Mouse (Mus musculus) intestine, embryonic 15.5 days (tissue): ENCODE data around the gene Fhad1. TPM values are rescaled to one million over a fixed set of nuclear protein-coding genes. Genes with fewer than 3 reads are reported as not detected.
"Not testable (repeated sequence)": the region's sequence is repeated elsewhere in the genome, so short reads cannot be mapped to it uniquely, and the experiment has no call there.

ENCODE experiments used
- ATAC-seq: fragments of 200-750 bp; cut with Nextera tagmentation; 2 replicates; pipeline ENCODE4 v1.8.0; 2017; ENCODE audit warnings: moderate TSS enrichment, moderate library complexity
- H3K27ac ChIP-seq: fragments of 300-500 bp; sonication (generic); 2 replicates; pipeline ENCODE4 v1.5.1; 2015; ENCODE audit warnings: mild to moderate bottlenecking, inconsistent platforms
- H3K27me3 ChIP-seq: fragments of 300-500 bp; sonication (generic); replicated peaks from 2 replicates; pipeline ENCODE4 v1.6.1; 2015; ENCODE audit warnings: inconsistent platforms
- H3K36me3 ChIP-seq: fragments of 300-500 bp; sonication (generic); 2 replicates; pipeline ENCODE4 v1.6.1; 2015; ENCODE audit warnings: inconsistent platforms
- H3K4me1 ChIP-seq: fragments of 300-500 bp; sonication (generic); replicated peaks from 2 replicates; pipeline ENCODE4 v1.6.1; 2015; ENCODE audit warnings: inconsistent platforms
- H3K4me2 ChIP-seq: fragments of 300-500 bp; sonication (generic); replicated peaks from 2 replicates; pipeline ENCODE4 v1.6.1; 2015; ENCODE audit warnings: mild to moderate bottlenecking, inconsistent platforms
- H3K4me3 ChIP-seq: fragments of 300-500 bp; sonication (generic); replicated peaks from 2 replicates; pipeline ENCODE4 v1.5.1; 2015; ENCODE audit warnings: inconsistent platforms
- H3K9ac ChIP-seq: fragments of 300-500 bp; sonication (generic); 2 replicates; pipeline ENCODE4 v1.6.1; 2015; ENCODE audit warnings: inconsistent platforms
- H3K9me3 ChIP-seq: fragments of 300-500 bp; sonication (generic); 2 replicates; pipeline ENCODE4 v1.6.1; 2016; ENCODE audit warnings: inconsistent platforms
- WGBS: fragments of 180-500 bp; shearing (Covaris S2); methylation state at CpG from one replicate; pipeline ENCODE4 v1.1.7; 2015; 5-methylcytosine and 5-hydroxymethylcytosine counted together
- polyA plus RNA-seq: library from polyadenylated mRNA; unstranded; fragments of >200 nt; fragmentation: Nextera tagmentation; extraction: Ambion mirVana; gene quantifications from 2 replicates; pipeline ENCODE4 v1.2.1, GENCODE M21; 2015

The Fhad1 gene
- polyA plus RNA-seq, 1 experiment from 2014 or later = 1.4 TPM

DNA sequence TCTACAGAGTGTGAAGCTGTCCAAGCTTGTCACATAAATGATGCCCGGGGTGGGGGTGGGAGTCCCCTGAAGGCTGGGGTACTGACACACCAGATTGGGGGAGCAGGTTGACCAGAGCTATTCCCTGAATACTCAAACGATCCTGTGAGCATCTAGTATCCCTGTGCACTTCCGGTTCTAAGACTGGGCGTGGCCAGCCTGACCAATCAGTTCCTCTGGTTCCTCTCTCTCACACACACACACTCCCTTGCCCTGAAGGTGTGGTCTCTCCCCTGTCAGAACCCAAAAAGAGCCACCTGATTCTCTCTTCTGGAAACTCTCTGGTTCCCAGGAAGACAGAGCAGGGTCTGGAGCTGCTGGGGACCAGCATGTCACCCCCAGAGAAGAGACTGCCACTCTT, 38.4 kb upstream of the Fhad1 start:
- no peak overlapping the region for H3K4me3 ChIP-seq
- no peaks in the 10 kb centered on the region for H3K36me3 ChIP-seq
- WGBS = 50% methylated on average over 4 of the region's 4 CpGs
- H3K9ac ChIP-seq = no peak overlapping the region
- H3K27me3 ChIP-seq = no peaks in the 10 kb centered on the region
- no peaks in the 10 kb centered on the region for H3K9me3 ChIP-seq
- peaks cover 31% of the 10 kb centered on the region for H3K4me1 ChIP-seq
- H3K27ac ChIP-seq = peak overlapping the region; percentile 66
- ATAC-seq = peak; percentile 35
- no peak overlapping the region; the same call in 1 of the 2 replicates for H3K4me2 ChIP-seq

DNA sequence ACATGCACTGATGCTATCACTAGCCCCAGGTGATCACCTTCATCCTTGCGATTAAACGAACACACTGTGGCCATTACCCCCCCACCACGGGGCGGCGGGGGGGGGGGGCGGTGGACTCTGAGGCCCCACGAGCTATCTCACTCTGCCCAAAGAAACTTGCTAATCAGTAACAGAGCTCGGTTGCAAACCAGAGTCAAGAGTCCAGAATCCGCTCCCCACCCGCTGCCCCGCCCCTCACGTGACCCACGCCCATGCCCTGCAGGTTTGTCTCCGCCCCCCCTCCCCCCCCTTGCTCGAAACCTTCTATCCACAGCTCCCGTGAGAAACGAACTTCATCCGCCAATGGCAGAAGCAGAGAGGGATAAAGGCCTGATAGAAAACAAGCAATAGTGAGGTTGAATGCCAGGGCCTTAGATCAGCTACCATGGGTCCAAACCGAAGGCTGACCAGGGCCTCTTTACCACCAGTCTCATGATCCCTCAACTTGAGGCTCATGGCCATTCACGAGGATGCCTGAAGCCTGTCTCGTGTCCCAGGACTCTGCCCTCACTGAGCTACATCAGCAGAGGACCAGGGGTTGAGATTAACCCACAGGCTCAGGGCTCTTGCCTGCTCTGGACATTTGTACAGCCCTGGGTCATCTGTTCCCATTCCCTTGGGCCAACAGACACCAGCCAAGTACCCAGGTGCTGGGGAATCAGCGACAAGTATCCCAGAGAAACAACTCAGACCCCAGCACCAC, 37.7 kb upstream of the Fhad1 start:
- Histone ChIP-seq H3K4me2 (peak overlapping the region; percentile 38), H3K36me3 (no peaks in the 10 kb centered on the region), H3K27me3 (no peaks in the 10 kb centered on the region), H3K9ac (no peak overlapping the region), H3K4me3 (no peak overlapping the region), H3K27ac (peak overlapping the region; percentile 66), H3K9me3 (no peaks in the 10 kb centered on the region), H3K4me1 (peaks cover 34% of the 10 kb centered on the region)
- WGBS = 36% methylated on average over 22 of the region's 22 CpGs
- ATAC-seq = peak; percentile 83

DNA sequence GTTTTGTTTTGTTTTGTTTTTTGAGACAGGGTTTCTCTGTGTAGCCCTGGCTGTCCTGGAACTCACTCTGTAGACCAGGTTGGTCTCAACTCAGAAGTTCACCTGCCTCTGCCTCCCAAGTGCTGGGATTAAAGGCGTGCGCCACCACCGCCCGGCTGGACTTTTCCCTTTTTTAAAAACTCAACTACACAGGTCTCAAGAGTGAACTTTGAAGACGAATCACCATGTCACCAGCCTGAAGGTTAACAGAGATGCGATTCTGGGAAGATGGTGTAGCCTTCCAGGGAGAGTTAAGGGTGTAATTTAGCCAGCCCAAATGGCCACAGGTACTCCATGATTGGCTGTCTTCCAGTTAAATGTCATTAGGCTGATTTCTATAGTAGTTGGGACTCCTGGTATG, 37.0 kb upstream of the Fhad1 start:
- Histone ChIP-seq H3K27ac (peak overlapping the region; percentile 62; the same call in 1 of the 2 replicates), H3K4me2 (peak overlapping the region; percentile 28; the same call in 1 of the 2 replicates), H3K4me1 (peaks cover 36% of the 10 kb centered on the region)
- WGBS = 68% methylated on average over 6 of the region's 6 CpGs
- not testable (repeated sequence) for H3K9ac ChIP-seq, H3K36me3 ChIP-seq, H3K27me3 ChIP-seq, H3K9me3 ChIP-seq, H3K4me3 ChIP-seq
- peak; percentile 0; the same call in 1 of the 2 replicates for ATAC-seq

DNA sequence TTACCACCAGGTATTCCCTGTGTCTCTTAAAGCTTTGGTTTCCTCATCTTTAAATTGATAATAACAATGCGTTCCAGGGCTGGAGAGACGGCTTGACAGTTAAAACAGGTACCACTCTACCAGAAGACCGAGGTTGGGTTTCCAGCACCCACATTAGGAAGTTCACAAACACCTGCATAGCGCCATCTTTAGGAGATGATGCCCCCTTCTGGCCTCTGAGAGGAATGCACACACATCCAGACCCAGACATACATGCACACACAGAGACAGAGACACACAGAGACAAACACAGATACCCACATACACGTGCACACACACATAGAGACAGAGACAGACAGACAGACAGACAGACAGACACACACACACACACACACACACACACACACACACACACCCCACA, 35.1 kb upstream of the Fhad1 start:
- H3K4me3 ChIP-seq = no peak overlapping the region
- H3K27ac ChIP-seq = peak overlapping the region; percentile 51; the same call in 1 of the 2 replicates
- no peak for ATAC-seq
- whole genome bisulfite sequencing = 92% methylated on average over 5 of the region's 5 CpGs
- peaks cover 37% of the 10 kb centered on the region for H3K4me1 ChIP-seq
- H3K27me3 ChIP-seq = no peaks in the 10 kb centered on the region
- no peaks in the 10 kb centered on the region for H3K36me3 ChIP-seq
- no peaks in the 10 kb centered on the region for H3K9me3 ChIP-seq
- no peak overlapping the region for H3K4me2 ChIP-seq
- no peak overlapping the region for H3K9ac ChIP-seq

DNA sequence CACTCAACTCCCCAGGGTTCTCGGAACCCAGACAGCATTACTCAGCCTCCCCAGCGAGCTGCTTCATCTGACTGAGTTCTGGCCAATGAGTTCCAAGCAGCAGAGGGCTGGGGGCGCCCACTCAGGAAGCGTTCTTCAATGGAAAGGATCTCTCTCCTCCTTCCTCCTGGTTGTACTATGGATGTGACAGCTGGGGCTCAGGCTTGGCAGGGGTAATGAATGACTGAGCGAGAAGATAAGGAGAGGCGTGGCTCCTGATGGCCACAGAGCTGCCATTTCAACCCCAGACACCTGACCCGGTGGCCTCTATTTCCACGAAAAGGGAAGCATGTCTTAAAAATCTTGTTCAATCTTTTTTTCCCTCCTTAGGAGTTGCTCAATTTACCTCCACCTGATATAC, 33.5 kb upstream of the Fhad1 start:
- H3K36me3 ChIP-seq = no peaks in the 10 kb centered on the region
- peak overlapping the region; percentile 45 for H3K4me2 ChIP-seq
- WGBS = 49% methylated on average over 8 of the region's 8 CpGs
- H3K27me3 ChIP-seq = no peaks in the 10 kb centered on the region
- H3K27ac ChIP-seq = peak overlapping the region; percentile 57
- peak; percentile 26 for ATAC-seq
- H3K4me3 ChIP-seq = peak overlapping the region; percentile 31
- H3K9ac ChIP-seq = no peak overlapping the region
- no peaks in the 10 kb centered on the region for H3K9me3 ChIP-seq
- peaks cover 36% of the 10 kb centered on the region for H3K4me1 ChIP-seq

DNA sequence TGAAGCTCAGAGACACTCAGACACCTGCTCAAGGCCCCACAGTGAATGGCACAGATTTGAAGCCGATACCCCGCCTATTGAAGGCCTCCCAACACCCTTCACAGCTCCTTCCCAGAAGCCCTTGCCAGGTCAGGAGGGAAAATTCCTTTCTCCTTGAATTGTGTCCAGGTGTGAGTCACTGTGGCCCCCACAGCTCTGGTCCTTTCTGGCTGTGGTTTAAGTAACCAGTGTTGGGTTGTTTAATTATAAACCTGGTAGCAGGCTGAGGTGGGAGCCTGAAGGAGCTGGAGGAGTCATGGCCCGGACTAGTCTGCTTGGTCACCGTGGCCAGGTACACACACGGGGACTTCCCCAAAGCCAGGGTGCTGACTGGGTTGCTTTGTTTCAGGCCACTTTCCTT, 32.1 kb upstream of the Fhad1 start:
- no peaks in the 10 kb centered on the region for H3K27me3 ChIP-seq
- H3K9me3 ChIP-seq = no peaks in the 10 kb centered on the region
- H3K9ac ChIP-seq = peak overlapping the region; percentile 15; the same call in 1 of the 2 replicates
- ATAC-seq = peak; percentile 1; the same call in 1 of the 2 replicates
- 74% methylated on average over 5 of the region's 5 CpGs for WGBS
- H3K4me1 ChIP-seq = peaks cover 35% of the 10 kb centered on the region
- H3K4me3 ChIP-seq = peak overlapping the region; percentile 31
- H3K27ac ChIP-seq = peak overlapping the region; percentile 57
- H3K36me3 ChIP-seq = no peaks in the 10 kb centered on the region
- H3K4me2 ChIP-seq = peak overlapping the region; percentile 45

DNA sequence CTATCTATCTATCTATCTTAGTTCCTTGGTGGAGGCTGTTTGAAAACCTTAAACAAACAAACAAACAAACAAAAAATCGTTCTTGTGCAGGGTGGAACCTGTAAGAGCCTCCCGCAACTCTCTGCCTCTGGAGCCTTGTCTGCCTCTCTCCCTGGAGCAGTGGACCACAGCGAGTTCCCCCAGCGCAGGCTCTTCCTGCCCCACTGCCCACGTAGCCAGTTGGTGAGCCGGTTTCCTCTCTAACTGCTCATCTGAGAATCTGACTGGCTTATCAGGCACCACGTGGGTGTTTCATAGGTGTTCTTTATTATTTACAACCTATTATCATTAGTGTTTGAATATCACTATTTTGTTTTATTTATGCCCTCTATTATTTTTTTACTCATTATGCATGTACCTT, 31.6 kb upstream of the Fhad1 start:
- Histone ChIP-seq H3K4me1 (peaks cover 38% of the 10 kb centered on the region), H3K9ac (no peak overlapping the region), H3K9me3 (no peaks in the 10 kb centered on the region), H3K27ac (no peak overlapping the region), H3K4me2 (peak overlapping the region; percentile 26; the same call in 1 of the 2 replicates), H3K4me3 (0 out of 2 replicates have a peak overlapping the region, but pooled peaks have one; percentile 12), H3K36me3 (no peaks in the 10 kb centered on the region), H3K27me3 (no peaks in the 10 kb centered on the region)
- 69% methylated on average over 7 of the region's 7 CpGs for WGBS
- ATAC-seq = no peak

DNA sequence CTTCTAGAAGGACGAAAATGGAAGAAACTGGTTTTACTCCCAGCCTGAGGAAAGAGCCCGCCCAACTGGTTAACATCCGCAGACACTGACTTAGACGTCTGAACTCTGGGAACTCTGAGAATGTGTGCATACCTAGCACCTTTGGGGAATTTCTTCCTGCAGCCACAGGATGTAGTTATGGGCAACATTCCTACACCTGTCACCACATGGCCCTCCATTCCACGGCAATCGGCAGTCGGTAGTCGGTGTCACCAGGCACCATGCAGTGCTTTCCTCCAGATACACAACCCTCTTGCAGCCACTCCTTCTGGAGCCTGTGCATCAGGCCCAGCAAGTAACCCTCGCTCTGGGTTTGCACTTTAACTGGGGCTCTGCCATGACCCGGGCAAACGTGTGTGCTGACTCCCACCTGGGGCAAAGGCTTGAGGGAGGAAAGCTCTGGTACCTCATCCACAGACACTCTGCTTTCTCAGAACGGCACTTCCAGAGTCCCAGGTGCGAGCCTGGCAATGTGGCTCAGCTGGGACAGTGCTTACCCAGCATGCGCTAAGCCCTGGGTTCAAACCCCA, 30.8 kb upstream of the Fhad1 start:
- H3K4me3 ChIP-seq = peak overlapping the region; percentile 12; the same call in 1 of the 2 replicates
- ATAC-seq = no peak
- H3K4me1 ChIP-seq = peaks cover 35% of the 10 kb centered on the region
- 80% methylated on average over 14 of the region's 14 CpGs for WGBS
- no peaks in the 10 kb centered on the region for H3K27me3 ChIP-seq
- no peaks in the 10 kb centered on the region for H3K9me3 ChIP-seq
- H3K9ac ChIP-seq = 0 out of 2 replicates have a peak overlapping the region, but pooled peaks have one; percentile 5
- H3K4me2 ChIP-seq = peak overlapping the region; percentile 40; the same call in 1 of the 2 replicates
- 0 out of 2 replicates have a peak, but pooled peaks cover 6% of the 10 kb centered on the region for H3K36me3 ChIP-seq
- 0 out of 2 replicates have a peak overlapping the region, but pooled peaks have one; percentile 59 for H3K27ac ChIP-seq

DNA sequence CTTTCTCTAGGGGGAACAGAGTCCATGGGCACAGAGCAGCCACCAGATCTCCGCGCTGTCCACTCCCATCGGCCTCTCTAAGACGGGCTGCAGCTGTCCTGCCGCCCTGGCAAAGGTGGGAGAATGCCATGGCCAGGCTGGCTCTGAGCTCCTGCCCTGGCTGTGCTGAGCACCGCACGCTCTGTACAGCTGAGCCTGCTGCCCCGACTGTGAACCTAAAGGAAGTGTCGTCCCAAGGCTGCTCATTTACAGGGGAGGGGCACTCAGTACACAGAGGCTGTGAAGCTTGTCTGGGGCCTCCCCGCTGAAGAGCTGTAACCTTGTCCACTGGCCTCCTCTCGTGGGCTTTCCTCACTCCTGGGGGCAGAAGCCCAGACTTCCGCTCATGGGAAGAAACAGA, 29.6 kb upstream of the Fhad1 start:
- peak overlapping the region; percentile 59 for H3K27ac ChIP-seq
- no peaks in the 10 kb centered on the region for H3K27me3 ChIP-seq
- ATAC-seq = peak; percentile 63
- H3K9ac ChIP-seq = peak overlapping the region; percentile 30; the same call in 1 of the 2 replicates
- 0 out of 2 replicates have a peak, but pooled peaks cover 6% of the 10 kb centered on the region for H3K36me3 ChIP-seq
- H3K4me1 ChIP-seq = peaks cover 31% of the 10 kb centered on the region
- H3K9me3 ChIP-seq = no peaks in the 10 kb centered on the region
- 39% methylated on average over 12 of the region's 12 CpGs for WGBS
- H3K4me2 ChIP-seq = peak overlapping the region; percentile 40
- no peak overlapping the region for H3K4me3 ChIP-seq

DNA sequence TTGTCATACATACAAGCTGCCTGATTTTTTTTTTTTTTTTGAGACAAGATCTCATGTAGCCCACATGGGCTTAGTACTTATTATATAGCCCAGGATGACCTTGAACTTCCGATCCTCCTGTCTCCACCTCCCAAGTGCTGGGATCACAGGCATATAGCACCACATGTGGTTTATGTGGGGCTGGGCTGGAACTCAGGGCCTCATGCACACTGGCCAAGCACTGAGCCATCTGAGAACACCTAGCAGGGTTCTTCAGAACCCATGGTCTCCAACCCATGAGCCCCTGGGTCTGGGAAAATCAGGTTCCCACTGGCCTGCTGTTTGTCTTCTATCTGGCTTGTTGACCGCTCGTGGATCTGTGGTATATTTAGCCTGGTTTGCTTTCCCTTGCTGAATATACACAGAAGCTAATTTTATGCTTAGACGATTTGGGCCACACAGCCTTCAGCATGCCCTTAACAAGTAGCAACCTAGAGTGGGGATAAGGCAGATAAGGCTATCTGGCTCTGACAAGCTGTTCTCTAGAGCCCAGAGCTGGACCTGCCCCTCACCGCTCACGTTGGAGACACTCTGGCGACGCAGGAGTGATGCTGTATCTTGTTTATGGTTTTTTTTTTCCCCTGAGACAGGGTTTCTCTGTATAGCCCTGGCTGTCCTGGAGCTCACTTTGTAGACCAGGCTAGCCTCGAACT, 24.9 kb upstream of the Fhad1 start:
- no peak for ATAC-seq
- no peak overlapping the region for H3K4me3 ChIP-seq
- no peaks in the 10 kb centered on the region for H3K27me3 ChIP-seq
- H3K9me3 ChIP-seq = no peaks in the 10 kb centered on the region
- H3K27ac ChIP-seq = no peak overlapping the region
- peaks cover 24% of the 10 kb centered on the region for H3K4me1 ChIP-seq
- no peak overlapping the region for H3K9ac ChIP-seq
- 0 out of 2 replicates have a peak, but pooled peaks cover 8% of the 10 kb centered on the region for H3K36me3 ChIP-seq
- no peak overlapping the region for H3K4me2 ChIP-seq
- 85% methylated on average over 9 of the region's 9 CpGs for WGBS

DNA sequence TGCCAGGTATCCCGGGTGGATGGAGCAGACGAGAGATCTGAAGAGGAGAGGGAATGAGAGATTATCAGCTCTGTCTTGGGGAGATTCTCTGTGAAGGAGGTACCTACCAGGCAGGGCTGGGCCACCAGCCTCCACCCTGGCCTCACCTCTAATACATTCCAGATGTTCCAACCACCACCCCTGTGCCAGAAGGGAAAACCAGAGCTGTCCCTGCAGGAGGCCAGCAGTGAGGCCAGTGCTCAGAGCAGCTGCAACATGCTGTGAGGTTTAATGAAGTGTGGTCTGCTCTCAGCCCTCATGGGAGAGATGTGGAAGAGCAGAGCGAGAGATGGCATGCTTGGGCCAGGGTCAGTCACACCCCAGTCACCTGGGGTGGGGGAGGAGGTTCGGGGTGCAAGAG, 23.0 kb upstream of the Fhad1 start:
- 78% methylated on average over 4 of the region's 4 CpGs for WGBS
- no peak for ATAC-seq

DNA sequence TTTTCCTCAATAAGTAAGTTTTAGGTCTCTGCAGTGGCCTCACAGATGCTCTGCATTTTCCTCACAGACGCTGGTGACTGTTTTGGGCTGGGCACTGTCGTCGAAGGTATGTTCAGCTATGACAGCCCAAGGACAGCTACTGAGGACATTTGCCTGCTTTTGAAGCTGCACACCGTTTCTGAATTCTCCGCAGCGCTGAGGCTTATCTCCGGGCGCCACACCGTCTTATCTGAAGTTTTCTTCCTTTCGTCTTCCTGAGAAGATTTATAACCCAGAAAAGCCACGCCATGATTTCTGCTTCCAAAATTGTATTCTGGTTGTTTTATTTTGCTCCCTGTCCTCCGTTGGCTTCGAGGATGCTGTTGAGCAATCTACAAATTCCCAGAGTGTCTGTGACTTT, 13.7 kb upstream of the Fhad1 start:
- no peak overlapping the region for H3K27ac ChIP-seq
- H3K36me3 ChIP-seq = peaks cover 8% of the 10 kb centered on the region
- no peak overlapping the region for H3K4me3 ChIP-seq
- H3K9me3 ChIP-seq = no peaks in the 10 kb centered on the region
- no peaks in the 10 kb centered on the region for H3K27me3 ChIP-seq
- no peak for ATAC-seq
- 41% methylated on average over 13 of the region's 13 CpGs for WGBS
- no peak overlapping the region for H3K4me2 ChIP-seq
- no peaks in the 10 kb centered on the region for H3K4me1 ChIP-seq
- no peak overlapping the region for H3K9ac ChIP-seq

More for the DNA sequence above, 23.0 kb upstream of the Fhad1 start:
- Histone ChIP-seq H3K4me2 (no peak overlapping the region), H3K27me3 (no peaks in the 10 kb centered on the region), H3K4me3 (no peak overlapping the region), H3K36me3 (0 out of 2 replicates have a peak, but pooled peaks cover 8% of the 10 kb centered on the region), H3K9me3 (no peaks in the 10 kb centered on the region), H3K27ac (no peak overlapping the region), H3K4me1 (peaks cover 10% of the 10 kb centered on the region), H3K9ac (no peak overlapping the region)
